Mouse (Mus musculus): ENCODE data around the gene Ccser2. TPM values are rescaled to one million over a fixed set of nuclear protein-coding genes. Genes with fewer than 3 reads are reported as not detected.

Gene Ccser2
- polyA plus RNA-seq, 1 experiment, result 9.5 TPM

- H3K4me3 ChIP-seq, result no peak overlapping the region
- TF ChIP-seq USF1 (IDR thresholded peaks at IDR 0.05; ENCODE audit: low read depth) (no peak), MAX (IDR thresholded peaks at IDR 0.05; ENCODE audit: low read depth) (no peak), CEBPB (IDR thresholded peaks at IDR 0.05; ENCODE audit: insufficient read depth, poor library complexity, severe bottlenecking) (no peak), MYOG (IDR thresholded peaks at IDR 0.05; ENCODE audit: control insufficient read depth in 1 of 3, insufficient read depth in 1 of 3, insufficient read length in 2 of 3, low read depth in 2 of 3) (no peak), POLR2AphosphoS2 (IDR thresholded peaks at IDR 0.05; ENCODE audit: insufficient read length, low read depth) (no peak), MYOD1 (IDR thresholded peaks at IDR 0.05; ENCODE audit: control insufficient read depth in 1 of 3, insufficient read length in 2 of 3, low read depth in 2 of 3) (no peak), SRF (IDR thresholded peaks at IDR 0.05; ENCODE audit: control insufficient read depth, insufficient read length, low read depth) (no peak), POLR2A (IDR thresholded peaks at IDR 0.05; ENCODE audit: insufficient read length, low read depth) (no peak), E2F4 (IDR thresholded peaks at IDR 0.05; ENCODE audit: insufficient read depth) (no peak), TCF12 (IDR thresholded peaks at IDR 0.05; ENCODE audit: insufficient read depth, poor library complexity, severe bottlenecking) (no peak), TCF3 (IDR thresholded peaks at IDR 0.05; ENCODE audit: insufficient read length, low read depth) (no peak), REST (IDR thresholded peaks at IDR 0.05; ENCODE audit: insufficient read depth, insufficient read length) (no peak)
- H3K79me2 ChIP-seq (ENCODE audit: control insufficient read depth, insufficient read depth), result peaks cover 61% of the 10 kb centered on the region
- no peak overlapping the region for H3ac ChIP-seq (ENCODE audit: control insufficient read depth, insufficient read length)
- H3K27me3 ChIP-seq (ENCODE audit: control insufficient read depth, insufficient read depth, insufficient read length), result no peaks in the 10 kb centered on the region
- H3K4me2 ChIP-seq (ENCODE audit: low read depth), result no peak overlapping the region
- H3K36me3 ChIP-seq (ENCODE audit: control insufficient read depth, insufficient read depth), result no peaks in the 10 kb centered on the region
Measured at GRCm38 (mm10) chr14:36952687-36953426, 15.7 kb downstream of the Ccser2 start.

DNA sequence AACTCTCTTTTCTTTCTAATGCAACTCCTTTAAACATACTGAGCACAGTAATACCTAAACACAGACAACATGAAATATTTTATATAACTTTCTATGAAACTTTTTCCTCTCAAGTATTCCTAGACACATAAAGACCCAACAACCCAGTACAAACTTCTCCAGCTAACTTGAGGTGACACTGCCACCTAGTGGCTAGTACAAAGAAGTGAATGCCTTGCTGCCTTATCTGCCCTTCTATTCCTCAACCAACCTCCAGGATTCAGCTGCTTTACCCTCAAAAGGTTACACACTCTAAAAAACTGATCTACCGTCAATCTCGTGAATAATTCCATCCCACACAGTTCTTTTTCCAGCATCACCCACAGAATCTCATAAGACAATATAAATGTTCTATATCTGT, 16.4 kb downstream of the Ccser2 start:
- TF ChIP-seq MYOD1 (IDR thresholded peaks at IDR 0.05; ENCODE audit: control insufficient read depth in 1 of 3, insufficient read length in 2 of 3, low read depth in 2 of 3), result no peak
- no peak for TF ChIP-seq MAX (IDR thresholded peaks at IDR 0.05; ENCODE audit: low read depth)
- no peak for TF ChIP-seq CEBPB (IDR thresholded peaks at IDR 0.05; ENCODE audit: insufficient read depth, poor library complexity, severe bottlenecking)
- no peak for TF ChIP-seq SRF (IDR thresholded peaks at IDR 0.05; ENCODE audit: control insufficient read depth, insufficient read length, low read depth)
- no peak for TF ChIP-seq POLR2AphosphoS2 (IDR thresholded peaks at IDR 0.05; ENCODE audit: insufficient read length, low read depth)
- TF ChIP-seq TCF3 (IDR thresholded peaks at IDR 0.05; ENCODE audit: insufficient read length, low read depth), result no peak
- no peak for TF ChIP-seq TCF12 (IDR thresholded peaks at IDR 0.05; ENCODE audit: insufficient read depth, poor library complexity, severe bottlenecking)
- TF ChIP-seq E2F4 (IDR thresholded peaks at IDR 0.05; ENCODE audit: insufficient read depth), result no peak
- TF ChIP-seq USF1 (IDR thresholded peaks at IDR 0.05; ENCODE audit: low read depth), result no peak
- no peak for TF ChIP-seq REST (IDR thresholded peaks at IDR 0.05; ENCODE audit: insufficient read depth, insufficient read length)
- no peak for TF ChIP-seq MYOG (IDR thresholded peaks at IDR 0.05; ENCODE audit: control insufficient read depth in 1 of 3, insufficient read depth in 1 of 3, insufficient read length in 2 of 3, low read depth in 2 of 3)
- TF ChIP-seq POLR2A (IDR thresholded peaks at IDR 0.05; ENCODE audit: insufficient read length, low read depth), result no peak
- no peaks in the 10 kb centered on the region for H3K36me3 ChIP-seq (ENCODE audit: control insufficient read depth, insufficient read depth)
- H3K27me3 ChIP-seq (ENCODE audit: control insufficient read depth, insufficient read depth, insufficient read length), result no peaks in the 10 kb centered on the region
- peaks cover 58% of the 10 kb centered on the region for H3K79me2 ChIP-seq (ENCODE audit: control insufficient read depth, insufficient read depth)
- H3K4me3 ChIP-seq, result no peak overlapping the region
- no peak overlapping the region for H3ac ChIP-seq (ENCODE audit: control insufficient read depth, insufficient read length)
- H3K4me2 ChIP-seq (ENCODE audit: low read depth), result no peak overlapping the region

GRCm38 (mm10) chr14:36942716-36943115, 25.9 kb downstream of the Ccser2 start:
- Histone ChIP-seq H3K36me3 (ENCODE audit: control insufficient read depth, insufficient read depth) (peaks cover 13% of the 10 kb centered on the region), H3K27me3 (ENCODE audit: control insufficient read depth, insufficient read depth, insufficient read length) (no peaks in the 10 kb centered on the region), H3K4me2 (ENCODE audit: low read depth) (no peak overlapping the region), H3K4me3 (no peak overlapping the region), H3K79me2 (ENCODE audit: control insufficient read depth, insufficient read depth) (no peaks in the 10 kb centered on the region), H3ac (ENCODE audit: control insufficient read depth, insufficient read length) (no peak overlapping the region)
- TF ChIP-seq POLR2A (IDR thresholded peaks at IDR 0.05; ENCODE audit: insufficient read length, low read depth) (no peak), TCF12 (IDR thresholded peaks at IDR 0.05; ENCODE audit: insufficient read depth, poor library complexity, severe bottlenecking) (no peak), POLR2AphosphoS2 (IDR thresholded peaks at IDR 0.05; ENCODE audit: insufficient read length, low read depth) (no peak), CEBPB (IDR thresholded peaks at IDR 0.05; ENCODE audit: insufficient read depth, poor library complexity, severe bottlenecking) (no peak)

DNA sequence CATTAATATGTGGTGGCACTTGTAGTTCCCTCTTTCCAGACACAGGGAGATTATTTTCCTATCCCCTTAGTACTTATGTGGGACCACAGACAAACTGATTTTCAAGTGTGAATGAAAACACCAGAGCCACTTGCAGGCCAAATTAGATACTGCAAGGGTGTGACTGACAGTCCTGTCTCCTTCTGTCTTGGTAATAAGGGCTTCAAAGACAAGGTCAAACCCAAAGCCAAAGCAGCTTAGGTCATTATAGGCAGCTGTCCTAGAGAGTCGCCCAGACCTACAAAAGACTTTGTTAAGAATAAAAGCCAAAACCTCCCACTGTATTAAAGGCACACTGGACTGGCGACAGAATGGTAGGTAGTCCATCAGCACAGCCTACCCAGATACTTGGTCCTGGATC, 30.6 kb downstream of the Ccser2 start:
- Histone ChIP-seq H3K36me3 (ENCODE audit: control insufficient read depth, insufficient read depth) (peaks cover 25% of the 10 kb centered on the region), H3K27me3 (ENCODE audit: control insufficient read depth, insufficient read depth, insufficient read length) (no peaks in the 10 kb centered on the region), H3K4me3 (no peak overlapping the region), H3K4me2 (ENCODE audit: low read depth) (no peak overlapping the region), H3ac (ENCODE audit: control insufficient read depth, insufficient read length) (no peak overlapping the region), H3K79me2 (ENCODE audit: control insufficient read depth, insufficient read depth) (no peaks in the 10 kb centered on the region)
- no peak for TF ChIP-seq CEBPB (IDR thresholded peaks at IDR 0.05; ENCODE audit: insufficient read depth, poor library complexity, severe bottlenecking)
- TF ChIP-seq MAX (IDR thresholded peaks at IDR 0.05; ENCODE audit: low read depth), result no peak
- no peak for TF ChIP-seq USF1 (IDR thresholded peaks at IDR 0.05; ENCODE audit: low read depth)
- no peak for TF ChIP-seq TCF3 (IDR thresholded peaks at IDR 0.05; ENCODE audit: insufficient read length, low read depth)
- no peak for TF ChIP-seq TCF12 (IDR thresholded peaks at IDR 0.05; ENCODE audit: insufficient read depth, poor library complexity, severe bottlenecking)
- no peak for TF ChIP-seq POLR2A (IDR thresholded peaks at IDR 0.05; ENCODE audit: insufficient read length, low read depth)
- TF ChIP-seq E2F4 (IDR thresholded peaks at IDR 0.05; ENCODE audit: insufficient read depth), result no peak
- no peak for TF ChIP-seq MYOG (IDR thresholded peaks at IDR 0.05; ENCODE audit: control insufficient read depth in 1 of 3, insufficient read depth in 1 of 3, insufficient read length in 2 of 3, low read depth in 2 of 3)
- no peak for TF ChIP-seq REST (IDR thresholded peaks at IDR 0.05; ENCODE audit: insufficient read depth, insufficient read length)
- TF ChIP-seq MYOD1 (IDR thresholded peaks at IDR 0.05; ENCODE audit: control insufficient read depth in 1 of 3, insufficient read length in 2 of 3, low read depth in 2 of 3), result no peak
- TF ChIP-seq SRF (IDR thresholded peaks at IDR 0.05; ENCODE audit: control insufficient read depth, insufficient read length, low read depth), result no peak
- no peak for TF ChIP-seq POLR2AphosphoS2 (IDR thresholded peaks at IDR 0.05; ENCODE audit: insufficient read length, low read depth)
